Mouse (Mus musculus): Measurements from ENCODE around the gene Cox18. TPM values are rescaled to one million over a fixed set of nuclear protein-coding genes. Genes with fewer than 3 reads are reported as not detected.

Gene Cox18
- 16.7 and 21.8 TPM in 2 replicates for polyA plus RNA-seq (2015; fragmentation: Nextera tagmentation; extraction: Ambion mirVana)

GRCm38 (mm10) chr5:90223534-90224381 lies at the start of gene Cox18:
Gene Cox18 (minus strand): TSS chr5:90224001.

Other genes starting within 250 kb of the Cox18 start
- gene Ankrd17, start 142.6 kb upstream of the Cox18 start, polyA plus RNA-seq (2015; fragmentation: Nextera tagmentation; extraction: Ambion mirVana): 11.6 and 13.7 TPM in 2 replicates
- gene Gm9958, start 143.2 kb upstream of the Cox18 start, polyA plus RNA-seq (2015; fragmentation: Nextera tagmentation; extraction: Ambion mirVana): 2.4 and 2.5 TPM in 2 replicates
- gene Alb, start 236.9 kb upstream of the Cox18 start, polyA plus RNA-seq (2015; fragmentation: Nextera tagmentation; extraction: Ambion mirVana): 7.0 and 9.9 TPM in 2 replicates